Mouse (Mus musculus) C2C12 (cell line): ENCODE measurements at regions not wholly inside any gene's neighbourhood (a gene's known extent, or its start where the extent isn't known, plus 50 kb on each side); places are given as distances from the start of the nearest gene placed in this dataset.

Experiments
- CEBPB ChIP-seq: IDR thresholded peaks from one replicate; pipeline ENCODE4 v1.6.1; 2011; ENCODE audit warnings: low read depth, mild to moderate bottlenecking, control low read depth, moderate library complexity
- CTCF ChIP-seq: IDR thresholded peaks from one replicate; pipeline ENCODE4 v1.5.1; 2011; ENCODE audit not compliant: control insufficient read depth, insufficient read depth, insufficient read length
- MAX ChIP-seq: IDR thresholded peaks from one replicate; pipeline ENCODE4 v1.6.1; 2011; ENCODE audit warnings: mild to moderate bottlenecking, control low read depth
- MYOG ChIP-seq: IDR thresholded peaks from one replicate; pipeline ENCODE4 v1.6.1; 2011; ENCODE audit not compliant: control insufficient read depth, insufficient read length; ENCODE audit errors: extremely low read depth

- peak; percentile 6 for TF ChIP-seq CTCF
- no peak for TF ChIP-seq CEBPB
- TF ChIP-seq MYOG, result no peak
- no peak for TF ChIP-seq MAX
Observed at GRCm38 (mm10) chr13:107461048-107461912, 439.4 kb upstream of the Kif2a start.
